ENCODE assay signal across 8 mouse cellular contexts in the genomic region with DNA sequence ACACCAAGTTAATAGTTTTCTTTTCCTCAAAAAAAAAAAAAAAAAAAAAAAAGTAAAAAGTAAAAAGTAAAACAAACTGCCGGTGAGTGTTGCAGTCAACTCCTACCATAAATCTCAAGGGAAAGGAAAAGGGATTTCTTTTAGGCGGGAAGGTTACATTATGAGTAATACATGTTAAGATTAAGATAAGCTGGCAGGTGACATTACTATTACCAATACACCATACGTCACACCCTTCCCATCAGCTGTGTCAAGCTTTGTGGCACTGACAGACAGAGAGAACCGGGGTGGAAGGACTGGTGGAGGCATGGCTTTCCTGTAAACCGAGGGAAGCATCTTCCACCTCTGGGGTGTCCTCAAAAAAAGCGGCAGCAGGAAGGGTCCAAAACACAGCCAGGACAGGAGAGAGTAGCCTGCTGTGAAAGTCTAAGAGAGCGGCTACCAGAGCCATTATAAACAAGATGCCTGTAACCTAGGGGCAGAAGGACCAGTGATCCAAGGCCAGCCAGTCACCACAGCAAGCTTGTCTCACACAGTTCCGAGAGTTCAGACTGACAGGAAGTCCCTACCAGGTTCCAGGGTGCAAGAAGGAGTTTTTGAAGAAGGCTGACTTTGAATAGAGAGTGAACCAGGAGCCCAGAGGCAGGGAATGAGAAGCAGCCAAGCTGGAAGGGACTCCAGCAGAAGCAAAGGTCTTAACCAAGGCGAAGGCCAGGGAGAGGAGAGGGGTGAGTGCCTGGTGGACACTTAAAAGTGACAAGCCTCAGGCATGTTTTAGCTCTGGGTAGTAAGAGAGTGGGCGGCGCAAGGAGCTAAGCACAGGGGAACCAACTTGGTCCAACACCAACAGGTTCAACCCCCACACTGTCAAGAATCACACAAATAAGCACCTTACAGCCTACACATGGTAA. TPM values are rescaled to one million over a fixed set of nuclear protein-coding genes. Genes with fewer than 3 reads are reported as not detected.
DNase-seq lines count a peak whose midpoint lies in the region; ATAC-seq and TF ChIP-seq lines count a peak whose summit lies in the region.

No protein-coding gene starts in this region.

- H3K9me3 ChIP-seq in kidney, embryonic 15.5 days (replicated peaks), result no peaks in the 10 kb centered on the region
- no peaks in the 10 kb centered on the region for H3K9me3 ChIP-seq in hindbrain, postnatal 0 days (ENCODE audit: low read length)
- no peaks in the 10 kb centered on the region for H3K9me3 ChIP-seq in neural tube, embryonic 12.5 days

- 55% methylated on average over 11 of the region's 11 CpGs for WGBS in kidney, embryonic 15.5 days
- WGBS in hindbrain, postnatal 0 days, result 73% methylated on average over 11 of the region's 11 CpGs
- 77% methylated on average over 11 of the region's 11 CpGs for WGBS in neural tube, embryonic 12.5 days

- H3K4me2 ChIP-seq in kidney, embryonic 15.5 days, result peak overlapping the region; percentile 83
- H3K4me2 ChIP-seq in hindbrain, postnatal 0 days (ENCODE audit: low read depth, low read length), result peak overlapping the region; percentile 91
- peak overlapping the region; percentile 92 for H3K4me2 ChIP-seq in neural tube, embryonic 12.5 days (replicated peaks)

- H3K27ac ChIP-seq in kidney, embryonic 15.5 days, result 0 out of 2 replicates have a peak overlapping the region, but pooled peaks have one; percentile 45
- H3K27ac ChIP-seq in cortical plate, adult 2 months (ENCODE audit: insufficient read depth, low read length), result no peak overlapping the region
- H3K27ac ChIP-seq in hindbrain, postnatal 0 days, result no peak overlapping the region
- no peak overlapping the region for H3K27ac ChIP-seq in neural tube, embryonic 12.5 days

- TF ChIP-seq POLR2A in cortical plate, adult 2 months (IDR thresholded peaks at IDR 0.05; ENCODE audit: extremely low read depth, insufficient read depth, low read length), result no peak

- peak overlapping the region; percentile 69 for H3K4me3 ChIP-seq in kidney, embryonic 15.5 days (replicated peaks)
- H3K4me3 ChIP-seq in cortical plate, adult 2 months (ENCODE audit: insufficient read depth, low read length), result peak overlapping the region; percentile 89; the same call in 1 of the 2 replicates
- H3K4me3 ChIP-seq in hindbrain, postnatal 0 days (ENCODE audit: low read length), result peak overlapping the region; percentile 95; the same call in 1 of the 2 replicates
- H3K4me3 ChIP-seq in neural tube, embryonic 12.5 days, result 0 out of 2 replicates have a peak overlapping the region, but pooled peaks have one; percentile 11

- peaks cover 34% of the 10 kb centered on the region for H3K4me1 ChIP-seq in kidney, embryonic 15.5 days
- H3K4me1 ChIP-seq in cortical plate, adult 2 months (ENCODE audit: control insufficient read depth, insufficient read depth, low read length), result peaks cover 6% of the 10 kb centered on the region
- peaks cover 15% of the 10 kb centered on the region for H3K4me1 ChIP-seq in hindbrain, postnatal 0 days (ENCODE audit: insufficient read depth, low read length)
- peaks cover 26% of the 10 kb centered on the region for H3K4me1 ChIP-seq in neural tube, embryonic 12.5 days

- DNase-seq in kidney, postnatal 10 days, result no peak
- no peak for DNase-seq in hindbrain, postnatal 0 days (ENCODE audit: low spot score)
- DNase-seq in right cerebral cortex, postnatal 25 days, result no peak
- no peak for DNase-seq in left cerebral cortex, postnatal 36 days (ENCODE audit: low spot score in 2 of 2)
- no peak for DNase-seq in urinary bladder, postnatal 10 days (ENCODE audit: low spot score)

- no peak for ATAC-seq in kidney, embryonic 15.5 days (replicated peaks; ENCODE audit: low FRiP score)
- no peak for ATAC-seq in hindbrain, postnatal 0 days
- no peak for ATAC-seq in neural tube, embryonic 12.5 days (ENCODE audit: low FRiP score, low read depth)

- peak overlapping the region; percentile 87; the same call in 1 of the 2 replicates for H3K9ac ChIP-seq in kidney, embryonic 15.5 days
- H3K9ac ChIP-seq in hindbrain, postnatal 0 days (replicated peaks; ENCODE audit: low read length), result no peak overlapping the region; the same call in 1 of the 2 replicates
- peak overlapping the region; percentile 38; the same call in 1 of the 2 replicates for H3K9ac ChIP-seq in neural tube, embryonic 12.5 days

- H3K36me3 ChIP-seq in kidney, embryonic 15.5 days, result peaks cover 7% of the 10 kb centered on the region
- no peaks in the 10 kb centered on the region for H3K36me3 ChIP-seq in hindbrain, postnatal 0 days (ENCODE audit: insufficient read depth, low read length)
- H3K36me3 ChIP-seq in neural tube, embryonic 12.5 days, result peaks cover 3% of the 10 kb centered on the region; the same call in 1 of the 2 replicates

- TF ChIP-seq CTCF in cortical plate, adult 2 months (IDR thresholded peaks at IDR 0.05; ENCODE audit: extremely low read depth, insufficient read depth, low read length), result no peak
- TF ChIP-seq CTCF in hindbrain, postnatal 0 days (IDR thresholded peaks at IDR 0.05; ENCODE audit: low read depth), result no peak

- intact Hi-C loops in left cerebral cortex, postnatal 36 days (cut with DNase I), result loop anchor here (5.0 to 10.0 kb wide), 2 partner anchors 136 to 258 kb away; a partner anchor contains a TSS

- H3K27me3 ChIP-seq in kidney, embryonic 15.5 days, result no peaks in the 10 kb centered on the region
- no peaks in the 10 kb centered on the region for H3K27me3 ChIP-seq in hindbrain, postnatal 0 days (ENCODE audit: insufficient read depth, low read length)
- no peaks in the 10 kb centered on the region for H3K27me3 ChIP-seq in neural tube, embryonic 12.5 days (replicated peaks)

RNA-seq across cellular contexts. Expression of a gene that starts 2.2 kb away (rescaled TPM):
- 10.0 and 10.1 TPM in 2 replicates for polyA plus RNA-seq in kidney, embryonic 15.5 days (2015; fragmentation: Nextera tagmentation; extraction: Ambion mirVana)
- 15.8 and 16.7 TPM in 2 replicates for polyA plus RNA-seq in cortical plate, adult 2 months (2012; rRNA removed)
- 12.8 and 15.5 TPM in 2 replicates for total RNA-seq in hindbrain, postnatal 0 days (2014; rRNA removed)
- polyA plus RNA-seq in hindbrain, postnatal 0 days (2015; fragmentation: Nextera tagmentation; extraction: Ambion mirVana), result 4.9 and 5.2 TPM in 2 replicates
- polyA plus RNA-seq in neural tube, embryonic 12.5 days (2016; fragmentation: Nextera tagmentation; extraction: Ambion mirVana), result 11.0 and 11.9 TPM in 2 replicates
- total RNA-seq in left cerebral cortex, postnatal 36 days (2021), result 10 to 100 TPM; 31.1 to 38.6 TPM

Comparison
In these comparisons a context has a peak if more than half of its experiments do, and no peak if none do; other contexts are left out.
1. H3K4me3 ChIP-seq: peak in every context shown above with its lines; median percentile 95 in hindbrain, postnatal 0 days; 89 in cortical plate, adult 2 months; 69 in kidney, embryonic 15.5 days; 11 in neural tube, embryonic 12.5 days.